Mouse (Mus musculus) testis, adult 2 months (tissue): ENCODE measurements around the gene Son.

Experiments used
- CTCF ChIP-seq: fragments of 200-500 bp; IDR thresholded peaks from 2 replicates; pipeline ENCODE4 v1.5.1; 2012; ENCODE audit warnings: low read depth, mild to moderate bottlenecking, inconsistent platforms, low read length, moderate library complexity; ENCODE audit not compliant: control insufficient read depth, insufficient read depth, insufficient replicate concordance
- POLR2A ChIP-seq: fragments of 200-500 bp; IDR thresholded peaks from 2 replicates; pipeline ENCODE4 v1.6.1; 2012; ENCODE audit warnings: low read depth, mild to moderate bottlenecking, inconsistent platforms, low read length, moderate library complexity; ENCODE audit not compliant: control insufficient read depth

GRCm38 (mm10) chr16:91599242-91599641, 48.1 kb upstream of the Son start:
- no peak for TF ChIP-seq POLR2A
- TF ChIP-seq CTCF = no peak
